Mouse (Mus musculus) 3134 (cell line): ENCODE data around the gene Batf2.

ENCODE experiments used
- DNase-seq: peaks from one replicate; pipeline ENCODE4 v3.0.0-alpha.2; 2011; ENCODE audit warnings: low spot score; ENCODE audit not compliant: insufficient read length; ENCODE audit errors: extremely low read depth

Batf2 gene

GRCm38 (mm10) chr19:6216046-6216705, 75.4 kb downstream of the Batf2 start:
- no peak for DNase-seq

DNA sequence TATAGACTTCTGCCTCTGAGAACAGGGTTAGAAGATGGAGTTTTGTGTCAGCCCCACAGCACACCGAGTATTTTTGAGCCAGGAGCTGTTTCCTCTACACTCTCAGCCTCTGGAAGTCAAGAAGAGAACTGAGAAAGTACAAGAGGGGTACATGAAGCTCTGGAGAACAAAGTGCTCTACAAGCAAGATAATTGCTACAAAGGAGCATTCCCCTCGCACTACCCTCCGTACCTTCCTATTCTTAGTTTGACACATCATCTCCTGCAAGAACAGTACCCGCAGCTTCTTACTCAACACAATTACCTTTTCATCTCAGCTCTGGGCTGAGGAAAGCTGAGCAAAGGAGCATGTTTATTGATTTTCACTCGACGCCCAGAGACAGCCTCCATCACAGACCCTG, 77.8 kb downstream of the Batf2 start:
- DNase-seq = no peak
